Mouse (Mus musculus) liver, adult 10 weeks (tissue): ENCODE data around the gene Gnrhr. TPM values are rescaled to one million over a fixed set of nuclear protein-coding genes. Genes with fewer than 3 reads are reported as not detected.

Source experiments
- polyA plus RNA-seq: library from polyadenylated mRNA; stranded (reverse); fragments of 350-450 nt; fragmentation: Illumina TruSeq; extraction: RNeasy Lipid Tissue Mini Kit (QIAGEN cat#74804); gene quantifications from one replicate; pipeline ENCODE4 v1.2.3, GENCODE M21; 2014; ENCODE audit warnings: low read depth, low replicate concordance

Gnrhr gene
- polyA plus RNA-seq = not detected

DNA sequence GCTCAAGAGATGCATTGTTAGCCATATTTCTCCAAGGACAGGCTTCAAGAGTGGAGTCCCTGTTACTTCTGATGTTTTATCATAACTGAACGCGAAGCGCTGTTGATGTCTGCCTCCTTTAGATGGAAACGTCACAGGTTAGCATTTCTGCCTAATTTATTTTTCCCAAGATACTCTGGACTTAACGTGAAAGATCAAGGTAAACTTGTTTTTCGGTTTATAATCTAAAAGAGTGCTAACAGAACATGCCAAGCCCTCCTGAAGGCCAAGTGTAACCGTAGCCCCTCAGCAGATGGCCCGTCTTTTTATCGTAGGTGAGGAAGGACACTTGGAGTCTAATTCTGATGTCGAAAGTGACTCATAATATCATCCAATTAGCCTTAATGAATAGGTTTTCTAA is at the start of gene Gnrhr:
Gene Gnrhr, minus strand, starts transcription at position 101 of the 400 bp plus-strand sequence.

GRCm38 (mm10) chr5:86172449-86173161 is 25.1 kb downstream of the Gnrhr start, which contains the start of gene Uba6:
Uba6 (minus strand) TSS chr5:86172803.

Other genes starting within 250 kb of the Gnrhr start
- gene Cenpc1, start 132.3 kb downstream of the Gnrhr start, polyA plus RNA-seq = 6.1 TPM
- 4.3 TPM for gene Stap1, start 126.2 kb downstream of the Gnrhr start, polyA plus RNA-seq
- 8.2 TPM for gene Uba6, start 25.1 kb downstream of the Gnrhr start, polyA plus RNA-seq
- gene Tmprss11c, start 91.4 kb upstream of the Gnrhr start, polyA plus RNA-seq = not detected
- gene Tmprss11d, start 175.5 kb upstream of the Gnrhr start, polyA plus RNA-seq = not detected